Mouse (Mus musculus) cerebellum, adult (tissue): ENCODE results near the gene Mfap4.

Experiments
- ATAC-seq: cut with Nextera tagmentation; 2 replicates; pipeline ENCODE4 v1.9.2; 2017; ENCODE audit warnings: mild to moderate bottlenecking, moderate library complexity, mixed read lengths; ENCODE audit not compliant: insufficient number of reproducible peaks, low FRiP score, low TSS enrichment

Mfap4 gene

GRCm38 (mm10) chr11:61481239-61482090 lies 3.8 kb upstream of the Mfap4 start:
- ATAC-seq = no peak

DNA sequence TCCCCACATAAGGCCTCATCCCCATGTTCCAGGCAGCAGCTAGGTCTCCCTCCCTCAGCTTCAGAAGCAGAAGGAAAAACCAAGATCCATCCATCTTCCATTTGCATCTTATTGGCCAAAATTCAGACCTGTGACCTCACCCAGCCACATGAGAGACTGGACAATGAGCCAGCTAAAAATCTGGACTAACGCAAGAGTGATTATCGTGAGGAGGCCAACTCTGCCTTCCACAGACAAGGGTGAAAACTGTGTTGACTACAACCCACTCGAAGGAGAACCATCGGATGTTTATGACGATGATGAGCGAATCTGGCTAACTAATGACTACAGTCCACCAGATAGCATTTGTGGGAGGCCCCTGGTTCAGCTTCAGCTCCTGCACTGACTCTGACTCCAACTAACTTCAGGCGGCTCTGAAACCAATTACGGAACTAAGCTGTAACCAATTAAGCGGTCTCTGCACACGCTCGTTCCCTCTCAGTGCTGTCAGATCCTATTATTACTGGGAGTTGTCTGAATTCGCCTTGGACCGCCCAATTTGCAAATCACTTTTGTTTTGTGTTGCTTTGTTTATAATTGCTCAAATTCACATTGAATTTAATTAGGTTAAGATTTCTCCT lies 1.9 kb upstream of the Mfap4 start:
- no peak for ATAC-seq

DNA sequence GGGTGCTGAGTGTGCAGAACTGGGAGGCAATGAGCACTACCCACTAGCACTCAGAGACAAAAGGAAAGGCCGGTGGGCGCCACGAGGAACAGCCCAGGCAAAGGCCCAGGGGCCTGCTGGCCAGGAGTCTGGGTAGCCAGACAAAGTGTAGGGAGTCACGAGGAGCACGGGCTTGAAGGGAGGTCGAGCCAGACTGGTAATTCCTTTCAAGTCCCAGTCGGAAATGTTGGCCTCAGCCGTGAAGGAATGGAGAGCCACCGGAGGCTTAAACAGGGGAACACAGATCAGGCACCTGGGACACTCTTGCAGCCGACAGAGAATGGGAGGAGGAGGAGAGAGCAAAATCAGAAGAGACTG lies 997 bp upstream of the Mfap4 start:
- no peak for ATAC-seq

DNA sequence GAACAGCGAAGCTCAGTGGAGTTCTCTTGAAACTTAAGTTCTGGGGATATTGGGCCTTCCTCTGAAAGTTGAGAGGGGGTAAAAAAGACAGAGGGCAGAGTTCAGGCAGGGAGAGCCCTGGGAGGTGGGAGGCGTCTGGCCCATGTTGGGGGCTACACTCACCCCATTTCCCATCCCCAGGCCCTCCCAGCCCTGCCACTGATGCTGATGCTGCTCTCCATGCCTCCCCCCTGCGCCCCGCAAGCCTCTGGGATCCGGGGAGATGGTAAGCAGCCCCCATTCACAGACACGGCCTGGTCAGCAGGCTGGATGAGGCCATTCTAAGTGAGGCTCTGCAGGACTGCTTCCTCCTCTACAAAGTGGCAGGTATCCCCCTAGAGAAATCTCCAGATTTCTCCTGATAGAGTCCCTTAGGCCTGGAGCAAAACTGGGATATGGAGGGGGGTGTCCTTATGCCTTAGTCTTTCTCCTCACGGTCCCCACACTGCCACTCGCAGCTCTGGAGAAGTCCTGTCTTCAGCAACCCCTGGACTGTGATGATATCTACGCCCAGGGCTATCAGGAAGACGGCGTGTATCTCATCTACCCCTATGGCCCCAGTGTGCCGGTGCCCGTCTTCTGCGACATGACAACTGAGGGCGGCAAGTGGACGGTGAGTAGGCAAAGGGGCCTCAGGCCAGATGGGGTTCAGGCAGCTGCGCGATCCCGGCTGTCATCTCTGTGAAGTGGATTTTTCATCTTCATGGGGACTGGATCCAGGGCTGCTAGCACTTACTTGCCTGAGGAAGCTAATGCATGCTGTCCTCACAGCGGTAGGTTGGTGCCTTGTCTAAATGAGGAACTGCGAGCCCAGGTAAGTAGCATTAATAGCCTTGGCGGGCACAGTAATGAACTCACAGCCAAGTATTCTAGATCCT lies 568 bp downstream of the Mfap4 start:
- ATAC-seq = no peak

- ATAC-seq = no peak
Observed at GRCm38 (mm10) chr11:61486458-61487219, 1.4 kb downstream of the Mfap4 start.

DNA sequence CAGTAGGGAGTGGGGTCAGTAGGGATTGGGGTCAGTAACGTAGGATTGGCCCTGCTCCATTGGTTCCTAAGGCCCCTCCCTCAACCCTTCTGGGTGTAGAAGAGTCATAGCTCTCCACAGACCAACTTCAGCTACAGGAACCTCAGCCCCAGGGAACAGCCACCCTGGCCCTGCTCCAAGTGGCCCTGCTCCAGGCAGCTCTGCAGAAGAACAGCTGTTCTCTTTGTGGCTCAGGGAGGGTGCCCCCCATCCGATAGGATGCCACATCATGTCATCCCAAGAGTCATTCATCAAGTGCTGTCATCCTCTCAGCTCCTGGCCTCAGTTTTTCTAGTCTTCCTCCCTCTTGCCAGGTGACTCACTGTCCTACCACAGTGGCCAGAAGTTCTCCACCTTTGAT lies 2.2 kb downstream of the Mfap4 start:
- no peak for ATAC-seq

DNA sequence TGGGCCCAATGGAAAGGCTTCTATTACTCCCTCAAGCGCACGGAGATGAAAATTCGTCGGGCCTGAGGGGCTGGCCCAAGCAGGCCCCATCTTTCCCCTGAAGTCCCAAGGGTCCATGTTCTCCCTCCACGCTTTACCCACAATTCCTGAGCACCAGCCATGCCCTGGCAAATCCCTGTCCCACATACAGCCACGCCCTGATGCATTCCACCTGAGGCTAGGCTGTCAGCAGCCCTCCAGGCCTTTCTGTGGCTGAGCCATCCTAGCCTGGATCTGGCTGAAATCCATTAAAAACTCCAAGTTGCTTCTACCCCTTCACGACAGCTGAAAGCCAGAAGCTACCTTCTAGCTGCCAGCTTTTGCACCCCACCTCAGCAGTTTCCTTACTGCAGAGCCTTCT lies 2.7 kb downstream of the Mfap4 start:
- ATAC-seq = no peak

DNA sequence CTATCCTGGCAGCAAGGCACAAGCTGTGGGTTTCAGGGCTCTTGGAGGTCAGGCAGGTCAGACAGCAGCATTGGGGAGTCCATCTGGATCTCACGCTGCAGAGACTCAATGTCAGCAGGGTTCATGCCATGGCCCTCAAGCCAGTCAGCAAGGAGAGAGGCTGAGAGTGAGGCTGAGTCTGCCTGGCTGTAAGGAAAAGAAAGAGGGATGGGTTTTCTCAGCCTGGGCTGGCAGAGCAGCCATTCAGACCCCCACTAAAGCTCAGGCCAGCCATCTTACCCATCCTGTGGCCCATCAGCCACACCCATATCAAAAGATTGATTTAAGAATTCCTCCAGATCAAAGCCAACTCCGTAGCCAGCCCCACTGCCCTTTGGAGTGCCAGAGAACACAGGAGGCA lies 3.9 kb downstream of the Mfap4 start:
- ATAC-seq = no peak

DNA sequence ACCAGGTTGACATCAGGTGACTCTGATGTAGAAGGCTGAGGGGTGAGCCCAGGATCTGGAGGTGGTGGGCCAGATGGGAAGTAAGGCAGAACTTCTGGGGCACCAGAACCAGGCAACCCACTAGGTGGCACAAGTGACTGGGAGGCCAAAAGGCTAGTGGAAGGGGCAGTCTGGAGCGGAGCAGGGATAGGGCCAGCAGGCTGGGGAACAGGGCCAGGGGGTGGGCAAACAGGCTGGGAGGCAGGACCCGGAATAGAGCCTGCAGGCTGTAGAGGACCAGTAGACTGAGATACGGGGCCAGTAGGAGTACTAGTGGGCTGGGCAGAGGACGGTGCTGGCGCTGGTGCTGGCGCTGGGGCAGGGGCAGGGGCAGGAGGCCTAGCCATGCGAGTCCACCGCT lies 4.6 kb downstream of the Mfap4 start:
- no peak for ATAC-seq

GRCm38 (mm10) chr11:61490944-61491520 lies 5.8 kb downstream of the Mfap4 start:
- no peak for ATAC-seq

GRCm38 (mm10) chr11:61492749-61493401 lies 7.6 kb downstream of the Mfap4 start:
- ATAC-seq = no peak

DNA sequence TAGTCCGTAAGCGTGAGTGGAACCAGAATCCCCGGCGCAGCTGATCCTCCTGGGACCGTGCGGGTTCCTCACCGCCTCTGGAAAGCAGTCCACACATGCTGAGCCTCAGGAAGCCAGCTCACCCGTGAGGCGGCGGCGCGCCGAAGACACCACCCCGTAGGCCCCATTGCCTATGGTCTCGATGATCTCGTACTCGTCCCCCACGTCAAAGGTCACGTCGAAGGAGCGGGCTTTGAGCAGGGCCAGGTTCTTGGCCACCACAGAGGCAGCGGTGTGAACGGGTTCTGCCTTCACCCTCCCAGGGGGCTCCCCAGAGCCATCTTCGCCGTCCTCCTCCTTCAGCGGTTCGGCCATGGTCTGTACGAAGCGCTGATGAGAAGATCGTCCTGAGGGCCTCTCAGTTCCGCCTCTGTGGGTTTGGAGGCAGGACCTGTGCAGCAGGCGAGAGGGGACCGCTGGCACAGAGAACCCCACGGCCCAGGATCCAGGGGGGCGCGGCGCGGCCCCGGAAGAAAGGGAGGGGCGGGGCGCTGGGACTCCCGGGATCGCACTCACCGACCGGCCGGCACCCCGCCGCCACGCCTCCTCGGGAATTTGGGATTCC lies 8.4 kb downstream of the Mfap4 start:
- peak; percentile 28; the same call in 1 of the 2 replicates for ATAC-seq

- ATAC-seq = peak; percentile 92
Observed at GRCm38 (mm10) chr11:61494129-61494997, 9.1 kb downstream of the Mfap4 start, which contains the start of gene Mapk7. TSS of gene Mapk7 (minus strand) at chr11:61494406.

GRCm38 (mm10) chr11:61495528-61495927 lies 10.3 kb downstream of the Mfap4 start:
- no peak for ATAC-seq

- no peak for ATAC-seq
Observed at GRCm38 (mm10) chr11:61497490-61497889, 12.3 kb downstream of the Mfap4 start.

DNA sequence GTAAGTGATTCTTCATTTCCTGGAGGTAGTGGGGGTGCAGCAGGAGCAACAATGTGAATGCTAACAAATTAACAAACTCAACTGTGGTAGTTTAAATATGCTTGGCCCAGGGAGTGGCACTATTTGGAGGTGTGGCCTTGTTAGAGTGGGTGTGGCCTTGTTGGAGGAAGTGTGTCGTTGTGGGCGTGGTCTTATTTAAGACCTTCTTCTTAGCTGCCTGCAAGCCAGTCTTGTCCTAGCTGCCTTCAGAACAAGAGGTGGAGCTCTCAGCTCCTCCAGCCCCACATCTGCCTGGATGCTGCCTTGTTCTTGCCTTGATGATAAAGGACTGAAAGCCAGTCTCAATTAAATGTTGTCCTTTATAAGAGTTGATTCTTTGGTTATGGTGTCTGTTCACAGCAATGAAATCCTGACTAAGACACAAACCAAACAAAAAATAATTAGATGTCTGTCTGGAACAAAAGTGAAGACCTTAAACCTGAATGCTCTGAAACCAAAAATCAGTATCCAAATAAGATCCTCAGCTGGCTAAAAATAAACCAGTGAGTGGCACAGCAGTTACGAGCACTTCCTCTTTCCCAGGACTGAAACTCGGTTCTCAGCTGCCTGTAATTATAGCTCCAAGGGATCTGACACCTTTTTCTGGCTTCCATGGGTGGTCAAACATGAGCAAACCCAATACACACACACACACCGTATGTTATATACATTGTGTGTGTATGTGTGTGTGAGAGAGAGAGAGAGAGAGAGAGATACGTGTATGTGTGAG lies 13.7 kb downstream of the Mfap4 start:
- no peak for ATAC-seq

- no peak for ATAC-seq
Observed at GRCm38 (mm10) chr11:61503933-61504332, 18.7 kb downstream of the Mfap4 start.
